Mouse (Mus musculus) kidney, adult 2 months (tissue): ENCODE data around the gene Dach1. TPM values are rescaled to one million over a fixed set of nuclear protein-coding genes. Genes with fewer than 3 reads are reported as not detected.
A peak's percentile ranks its signal among the peaks of the same experiment; 100 is the strongest.

ENCODE experiments used
- DNase-seq: peaks from one replicate; pipeline ENCODE4 v3.0.0; 2021
- H3K27ac ChIP-seq: fragments of 200-500 bp; 2 replicates; pipeline ENCODE4 v1.5.1; 2012; ENCODE audit warnings: low read depth, low read length, control low read depth, inconsistent platforms; ENCODE audit not compliant: insufficient read depth
- H3K27me3 ChIP-seq: fragments of 200-500 bp; replicated peaks from 2 replicates; pipeline ENCODE4 v1.6.1; 2012; ENCODE audit warnings: mild to moderate bottlenecking, moderate library complexity, low read length, inconsistent platforms; ENCODE audit not compliant: control insufficient read depth, insufficient read depth
- H3K36me3 ChIP-seq: fragments of 200-500 bp; 2 replicates; pipeline ENCODE4 v1.6.1; 2012; ENCODE audit warnings: mild to moderate bottlenecking, moderate library complexity, low read length, inconsistent platforms; ENCODE audit not compliant: control insufficient read depth, insufficient read depth
- H3K4me1 ChIP-seq: fragments of 200-500 bp; 2 replicates; pipeline ENCODE4 v1.6.1; 2011; ENCODE audit warnings: low read length; ENCODE audit not compliant: control insufficient read depth, insufficient read depth
- H3K4me3 ChIP-seq: fragments of 200-500 bp; 2 replicates; pipeline ENCODE4 v1.5.1; 2011; ENCODE audit warnings: mild to moderate bottlenecking, low read depth, low read length, control low read depth; ENCODE audit not compliant: insufficient read depth
- CTCF ChIP-seq: fragments of 200-500 bp; conservative IDR thresholded peaks from 2 replicates; pipeline ENCODE4 v1.5.1; 2011; ENCODE audit warnings: low read depth, mild to moderate bottlenecking, control low read depth, low read length, moderate library complexity, mixed read lengths; ENCODE audit not compliant: insufficient read depth, insufficient read length
- POLR2A ChIP-seq: fragments of 200-500 bp; IDR thresholded peaks from one replicate; pipeline ENCODE4 v1.6.1; 2011; ENCODE audit warnings: low read depth, low read length, control low read depth
- WGBS: fragments of 180-500 bp; shearing (Covaris S2); methylation state at CpG from one replicate; pipeline ENCODE4 v1.1.7; 2018; 5-methylcytosine and 5-hydroxymethylcytosine counted together
- polyA plus RNA-seq: library from polyadenylated mRNA; depleted of rRNA; stranded (reverse); fragments of >200 nt; gene quantifications from 2 replicates; pipeline ENCODE4 v1.2.3, GENCODE M21; 2012

Gene Dach1
- polyA plus RNA-seq, 1 experiment: 4.1 TPM

DNA sequence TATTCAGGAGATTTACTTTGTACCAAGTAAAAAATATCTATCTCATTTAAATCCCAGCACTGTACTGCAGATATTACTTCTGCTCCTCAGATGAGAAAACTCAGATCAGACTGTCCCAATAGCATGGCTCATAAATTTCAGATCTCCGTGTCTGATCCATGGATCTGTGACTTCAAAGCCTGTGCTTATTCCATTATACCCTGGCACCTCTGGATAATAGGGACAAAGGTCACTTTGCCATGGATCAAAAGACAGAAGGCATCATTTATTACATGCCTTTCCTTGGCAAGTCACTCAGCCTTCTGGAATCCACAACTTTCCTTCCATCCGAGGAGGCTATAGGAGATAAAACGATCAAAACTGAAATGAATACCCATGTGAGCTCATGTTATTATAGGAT is 132.4 kb downstream of the Dach1 start:
- peak; percentile 64 for DNase-seq
- Histone ChIP-seq H3K4me1 (no peaks in the 10 kb centered on the region; the same call in 1 of the 2 replicates), H3K27ac (no peak overlapping the region), H3K27me3 (no peaks in the 10 kb centered on the region), H3K36me3 (no peaks in the 10 kb centered on the region), H3K4me3 (no peak overlapping the region)
- TF ChIP-seq POLR2A (no peak), CTCF (no peak)
- WGBS: 34% methylated on average over 3 of the region's 3 CpGs

DNA sequence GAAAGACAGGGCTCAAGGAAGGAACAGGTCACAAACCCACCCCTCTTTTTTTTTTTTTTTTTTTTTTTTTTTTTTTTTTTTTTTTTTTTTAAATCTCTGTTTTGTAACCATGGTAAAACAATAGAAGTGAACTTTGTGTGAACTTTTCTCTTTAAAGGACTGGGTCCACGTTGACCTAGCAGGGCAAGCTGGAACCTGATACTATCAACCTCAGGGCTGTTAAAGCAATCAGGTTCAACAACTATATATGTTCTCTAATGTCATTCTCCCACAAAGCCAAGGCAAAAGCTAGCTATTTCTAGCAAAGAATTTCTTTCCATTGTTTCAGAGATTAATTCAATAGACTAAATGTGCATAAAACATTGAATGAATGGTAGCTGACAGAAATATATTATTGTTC is 134.3 kb downstream of the Dach1 start:
- Histone ChIP-seq H3K27ac (no peak overlapping the region), H3K27me3 (no peaks in the 10 kb centered on the region), H3K4me1 (no peaks in the 10 kb centered on the region; the same call in 1 of the 2 replicates), H3K4me3 (no peak overlapping the region), H3K36me3 (no peaks in the 10 kb centered on the region)
- WGBS: 6% methylated on average over 1 of the region's 1 CpGs
- TF ChIP-seq POLR2A: no peak
- no peak for TF ChIP-seq CTCF
- no peak for DNase-seq

DNA sequence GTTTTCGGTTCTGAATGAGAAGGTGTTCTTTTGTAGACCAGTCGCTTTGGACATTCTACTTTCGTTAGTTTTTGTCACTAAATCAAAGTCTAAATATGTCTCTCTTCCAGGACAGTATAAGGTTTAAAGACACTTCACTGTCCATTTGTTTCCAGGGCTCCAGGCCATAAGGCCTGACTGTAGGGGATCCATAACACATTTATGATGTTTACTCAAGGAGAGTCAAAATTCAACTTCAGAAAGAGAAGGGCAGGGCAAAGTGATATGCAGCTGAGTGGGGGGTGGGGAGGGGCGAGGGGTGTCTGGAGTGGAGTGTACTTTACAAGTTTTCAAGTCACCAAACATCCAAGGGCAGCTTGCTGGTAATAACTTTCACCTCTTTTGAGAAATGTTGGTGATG is 146.0 kb downstream of the Dach1 start:
- 75% methylated on average over 4 of the region's 4 CpGs for WGBS
- Histone ChIP-seq H3K4me1 (no peaks in the 10 kb centered on the region), H3K36me3 (no peaks in the 10 kb centered on the region), H3K4me3 (no peak overlapping the region), H3K27me3 (no peaks in the 10 kb centered on the region), H3K27ac (no peak overlapping the region)
- no peak for DNase-seq
- no peak for TF ChIP-seq POLR2A
- TF ChIP-seq CTCF: no peak

DNA sequence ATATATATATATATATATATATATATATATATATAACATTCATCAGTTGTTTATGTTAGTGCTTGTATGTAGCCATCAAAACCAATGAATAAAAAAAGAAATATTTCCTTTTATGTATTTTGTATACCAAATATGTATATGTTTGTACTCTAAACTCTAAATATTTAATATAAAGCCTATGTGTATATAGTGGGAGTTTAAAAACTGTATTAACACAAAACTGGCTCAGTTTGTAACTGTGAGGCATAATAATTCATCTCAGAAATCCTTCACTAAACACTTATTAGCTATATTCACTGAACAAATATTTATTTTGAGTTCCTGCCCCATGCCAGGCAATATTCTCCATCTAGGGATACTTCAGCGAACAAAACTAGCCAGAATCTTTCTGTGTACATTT is 155.5 kb downstream of the Dach1 start:
- WGBS: 94% methylated on average over 1 of the region's 1 CpGs

GRCm38 (mm10) chr14:98008501-98008900 is 161.1 kb downstream of the Dach1 start:
- Histone ChIP-seq H3K27me3 (no peaks in the 10 kb centered on the region), H3K4me3 (no peak overlapping the region), H3K27ac (peak overlapping the region; percentile 31; the same call in 1 of the 2 replicates), H3K4me1 (no peaks in the 10 kb centered on the region), H3K36me3 (no peaks in the 10 kb centered on the region)
- WGBS: 74% methylated on average over 6 of the region's 6 CpGs
- TF ChIP-seq CTCF (no peak), POLR2A (no peak)
- DNase-seq: peak; percentile 29

More for the DNA sequence above, 155.5 kb downstream of the Dach1 start:
- H3K36me3 ChIP-seq: peaks cover 1% of the 10 kb centered on the region; the same call in 1 of the 2 replicates
- no peaks in the 10 kb centered on the region for H3K27me3 ChIP-seq
- no peak for DNase-seq
- H3K4me3 ChIP-seq: no peak overlapping the region
- no peak for TF ChIP-seq CTCF
- no peak for TF ChIP-seq POLR2A
- H3K4me1 ChIP-seq: no peaks in the 10 kb centered on the region
- H3K27ac ChIP-seq: no peak overlapping the region

DNA sequence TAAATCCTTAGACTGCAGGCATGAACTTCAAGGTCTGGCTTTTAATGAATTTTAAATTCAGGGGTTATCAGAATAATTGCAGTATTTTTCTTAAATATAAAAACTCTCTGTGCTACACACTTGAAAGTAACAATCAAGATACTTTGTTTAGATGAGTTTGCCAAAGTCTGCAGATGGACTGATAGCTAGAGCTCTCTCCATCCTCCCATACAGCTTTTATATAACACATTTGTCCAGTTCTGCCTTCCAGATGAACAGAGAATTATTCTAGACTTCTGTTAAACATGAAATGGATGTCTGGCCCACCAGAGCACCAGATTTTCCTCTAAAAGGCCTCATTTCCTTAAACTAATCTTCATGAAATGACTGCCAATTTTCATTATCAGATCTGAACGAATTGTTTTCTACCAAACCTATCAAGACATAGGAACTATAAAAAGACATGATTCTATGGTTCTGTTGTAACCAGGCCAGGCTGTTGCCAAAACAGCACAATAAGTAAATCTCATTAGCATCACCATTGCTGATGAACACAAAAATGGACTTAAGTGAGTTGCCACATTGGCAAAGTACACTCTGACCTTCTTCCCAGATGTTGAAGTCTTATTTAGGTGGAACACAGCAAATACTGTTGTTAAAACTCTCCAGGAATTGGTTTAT is 167.4 kb downstream of the Dach1 start:
- no peak overlapping the region for H3K4me3 ChIP-seq
- no peaks in the 10 kb centered on the region for H3K27me3 ChIP-seq
- no peak for DNase-seq
- no peak overlapping the region for H3K27ac ChIP-seq
- H3K36me3 ChIP-seq: no peaks in the 10 kb centered on the region
- TF ChIP-seq POLR2A: no peak
- TF ChIP-seq CTCF: no peak
- no peaks in the 10 kb centered on the region for H3K4me1 ChIP-seq
- WGBS: 70% methylated on average over 1 of the region's 1 CpGs

DNA sequence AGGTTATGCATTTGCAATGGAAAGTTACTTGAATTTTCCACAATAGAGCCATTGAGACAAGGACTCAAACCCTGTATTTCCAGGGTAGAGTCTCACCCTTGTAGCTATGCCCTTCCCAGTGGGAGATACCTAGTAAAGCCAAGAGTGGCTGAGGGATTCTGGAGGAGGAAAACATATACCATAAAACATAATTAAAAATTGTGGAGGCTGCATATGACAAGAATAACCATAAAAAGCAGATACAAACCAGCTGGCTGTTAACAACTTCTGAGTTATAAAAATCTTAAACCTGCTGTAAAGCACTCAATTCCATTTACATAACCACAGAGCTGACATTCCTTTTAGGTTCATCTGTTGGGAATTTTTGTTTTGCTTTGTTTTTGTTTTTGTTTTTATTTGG is 171.0 kb downstream of the Dach1 start:
- H3K36me3 ChIP-seq: no peaks in the 10 kb centered on the region
- H3K27ac ChIP-seq: no peak overlapping the region
- DNase-seq: no peak

More for the DNA sequence above, 171.0 kb downstream of the Dach1 start:
- no peak overlapping the region for H3K4me3 ChIP-seq
- H3K27me3 ChIP-seq: no peaks in the 10 kb centered on the region
- TF ChIP-seq POLR2A (no peak), CTCF (no peak)
- H3K4me1 ChIP-seq: no peaks in the 10 kb centered on the region
